ENCODE assay signal across 15 mouse cellular contexts in the genomic region with DNA sequence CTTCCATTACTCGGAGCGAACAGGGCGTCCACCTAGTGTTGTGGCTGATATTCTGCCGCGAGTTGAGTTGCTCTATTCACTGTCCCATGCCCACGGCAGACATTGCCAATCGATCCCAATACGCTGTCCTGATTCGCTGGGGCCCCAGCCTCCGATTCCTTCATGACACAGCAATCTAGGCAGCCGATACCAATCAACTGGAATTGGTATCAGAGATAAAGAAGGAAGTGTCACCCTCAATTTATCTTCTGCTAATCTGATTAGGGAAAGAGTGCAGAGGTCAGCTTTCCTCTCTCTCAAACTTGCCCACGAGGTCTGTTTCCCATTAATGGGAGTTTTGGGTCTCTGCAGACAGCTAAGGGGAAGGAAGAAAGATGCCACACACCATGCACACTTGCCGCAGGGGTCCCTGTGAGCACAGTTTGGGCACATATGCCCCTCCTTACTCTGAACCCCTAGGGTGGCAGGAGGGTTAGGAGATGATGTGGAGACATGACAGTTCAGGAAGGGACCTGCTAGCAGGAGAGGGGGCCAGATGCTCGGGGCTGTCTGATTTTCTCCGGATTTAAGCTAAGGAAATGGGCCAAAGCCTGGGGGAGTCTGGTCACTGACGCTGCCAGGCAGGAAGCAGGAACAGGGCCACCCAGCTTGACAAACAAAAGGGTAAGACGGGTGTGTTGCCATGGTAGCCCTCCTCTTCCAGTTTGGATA.
A peak's percentile ranks its signal among the peaks of the same experiment; 100 is the strongest.
DNase-seq lines count a peak whose midpoint lies in the region; ATAC-seq lines count a peak whose summit lies in the region.
"Had no signal": no experiment of that assay in that cellular context is flagged by ENCODE, and none has a peak within 500 bp of the region (broad histone marks: within the 10 kb centered on the region; RNA-seq: fewer than 3 reads in every experiment).

No protein-coding gene starts in this region.

- 44% methylated on average over 17 of the region's 17 CpGs for WGBS in hindbrain, embryonic 15.5 days
- 49% methylated on average over 17 of the region's 17 CpGs for WGBS in neural tube, embryonic 11.5 days

- no peak overlapping the region for H3K4me3 ChIP-seq in hindbrain, embryonic 15.5 days
- no peak overlapping the region for H3K4me3 ChIP-seq in neural tube, embryonic 11.5 days (ENCODE audit: low read depth, low read length)
- H3K4me3 ChIP-seq: heart, embryonic 13.5 days; limb, embryonic 13.5 days had no signal

- no peaks in the 10 kb centered on the region for H3K36me3 ChIP-seq in hindbrain, embryonic 15.5 days
- H3K36me3 ChIP-seq in neural tube, embryonic 11.5 days (ENCODE audit: control insufficient read depth, insufficient read depth, low read length), result no peaks in the 10 kb centered on the region
- H3K36me3 ChIP-seq: G1E; heart, embryonic 13.5 days; limb, embryonic 13.5 days had no signal

- H3K9ac ChIP-seq in hindbrain, embryonic 15.5 days, result no peak overlapping the region
- no peak overlapping the region for H3K9ac ChIP-seq in neural tube, embryonic 11.5 days (ENCODE audit: low read length)
- H3K9ac ChIP-seq: heart, embryonic 13.5 days; limb, embryonic 13.5 days; liver, postnatal 0 days had no signal

- H3K4me1 ChIP-seq in hindbrain, embryonic 15.5 days (replicated peaks), result 0 out of 2 replicates have a peak, but pooled peaks cover 8% of the 10 kb centered on the region
- peaks cover 9% of the 10 kb centered on the region for H3K4me1 ChIP-seq in neural tube, embryonic 11.5 days (ENCODE audit: control insufficient read depth, insufficient read depth, low read length)

- 0 out of 2 replicates have a peak overlapping the region, but pooled peaks have one; percentile 15 for H3K27ac ChIP-seq in hindbrain, embryonic 15.5 days (replicated peaks)
- H3K27ac ChIP-seq in neural tube, embryonic 11.5 days (ENCODE audit: low read depth, low read length), result 0 out of 2 replicates have a peak overlapping the region, but pooled peaks have one; percentile 23
- H3K27ac ChIP-seq: heart, embryonic 13.5 days; limb, embryonic 13.5 days had no signal

- no peaks in the 10 kb centered on the region for H3K9me3 ChIP-seq in hindbrain, embryonic 15.5 days
- no peaks in the 10 kb centered on the region for H3K9me3 ChIP-seq in neural tube, embryonic 11.5 days (ENCODE audit: control insufficient read depth, low read length)
- H3K9me3 ChIP-seq: heart, embryonic 13.5 days; limb, embryonic 13.5 days had no signal

- no peaks in the 10 kb centered on the region for H3K27me3 ChIP-seq in hindbrain, embryonic 15.5 days
- H3K27me3 ChIP-seq in neural tube, embryonic 11.5 days (ENCODE audit: control insufficient read depth, insufficient read depth, low read length), result no peaks in the 10 kb centered on the region
- H3K27me3 ChIP-seq: heart, embryonic 13.5 days; limb, embryonic 13.5 days had no signal

- no peak overlapping the region for H3K4me2 ChIP-seq in hindbrain, embryonic 15.5 days
- no peak overlapping the region for H3K4me2 ChIP-seq in neural tube, embryonic 11.5 days (ENCODE audit: low read depth)
- H3K4me2 ChIP-seq: heart, embryonic 13.5 days; limb, embryonic 13.5 days had no signal

- peak; percentile 52 to 69 for DNase-seq in cerebellum, postnatal 10 days
- no peak for DNase-seq in cerebellum, adult 11 months
- peak; percentile 24 for DNase-seq in lung, postnatal 10 days
- DNase-seq in lung, postnatal 14 days, result no peak
- DNase-seq in neural tube, embryonic 11.5 days (ENCODE audit: low spot score), result peak; percentile 30
- no peak for DNase-seq in B cell, adult 2 months
- DNase-seq in right cerebral cortex, postnatal 4 days, result no peak
- DNase-seq: adrenal gland, postnatal 25 days; layer of hippocampus, adult 9-11 months; liver, postnatal 0 days; thymus, postnatal 25 days had no signal

- peak; percentile 50; the same call in 1 of the 2 replicates for ATAC-seq in hindbrain, embryonic 15.5 days (ENCODE audit: low FRiP score, low read depth)
- ATAC-seq in neural tube, embryonic 11.5 days (ENCODE audit: insufficient read depth, low FRiP score, low TSS enrichment), result no peak
- ATAC-seq: liver, postnatal 0 days had no signal

Comparison
In these comparisons a context has a peak if more than half of its experiments do, and no peak if none do; other contexts are left out.
1. DNase-seq: peak in cerebellum, postnatal 10 days (2 of 2), lung, postnatal 10 days (single experiment) and neural tube, embryonic 11.5 days (single experiment); none in cerebellum, adult 11 months (single experiment), lung, postnatal 14 days (single experiment), B cell, adult 2 months (0 of 2) and right cerebral cortex, postnatal 4 days (single experiment).